Mouse (Mus musculus) heart, postnatal 0 days (tissue): ENCODE data around the gene Rbm20.

Experiments
- CTCF ChIP-seq: IDR thresholded peaks from 2 replicates; pipeline ENCODE4 v1.5.1; 2016; ENCODE audit warnings: antibody characterized with exemption, control low read depth, low read depth
- EP300 ChIP-seq: IDR thresholded peaks from 2 replicates; pipeline ENCODE4 v1.6.1; 2016; ENCODE audit warnings: antibody characterized with exemption, low read depth

- no peak for TF ChIP-seq CTCF
- TF ChIP-seq EP300 = no peak
Measured at GRCm38 (mm10) chr19:53785352-53785751, 108.2 kb downstream of the Rbm20 start.
